Mouse (Mus musculus) c-Kit-positive CD71-negative TER-119-negative erythroid progenitor cells, embryonic 14.5 days (primary cell): ENCODE results near the gene Lhfp.

Experiments
- DNase-seq: peaks from one replicate; pipeline ENCODE4 v3.0.0-alpha.2; 2013; ENCODE audit warnings: low read depth

The Lhfp gene

GRCm38 (mm10) chr3:53166001-53166400 is 124.7 kb downstream of the Lhfp start:
- DNase-seq: no peak

- DNase-seq: no peak
Observed at GRCm38 (mm10) chr3:53169486-53169885, 128.2 kb downstream of the Lhfp start.

GRCm38 (mm10) chr3:53173310-53174063 is 132.2 kb downstream of the Lhfp start:
- DNase-seq: no peak

- no peak for DNase-seq
Observed at GRCm38 (mm10) chr3:53179936-53180335, 138.6 kb downstream of the Lhfp start.

- no peak for DNase-seq
Observed at GRCm38 (mm10) chr3:53185439-53185838, 144.1 kb downstream of the Lhfp start.

- DNase-seq: no peak
Observed at GRCm38 (mm10) chr3:53193441-53193840, 152.1 kb downstream of the Lhfp start.

- DNase-seq: no peak
Observed at GRCm38 (mm10) chr3:53195666-53196107, 154.4 kb downstream of the Lhfp start.

- DNase-seq: no peak
Observed at GRCm38 (mm10) chr3:53200175-53200574, 158.8 kb downstream of the Lhfp start.

GRCm38 (mm10) chr3:53200853-53201252 is 159.5 kb downstream of the Lhfp start:
- no peak for DNase-seq

GRCm38 (mm10) chr3:53201670-53202069 is 160.3 kb downstream of the Lhfp start:
- DNase-seq: no peak

- no peak for DNase-seq
Observed at GRCm38 (mm10) chr3:53202184-53202583, 160.9 kb downstream of the Lhfp start.

- DNase-seq: no peak
Observed at GRCm38 (mm10) chr3:53202698-53203097, 161.4 kb downstream of the Lhfp start.

GRCm38 (mm10) chr3:53203656-53204055 is 162.3 kb downstream of the Lhfp start:
- DNase-seq: no peak

GRCm38 (mm10) chr3:53204348-53204984 is 163.1 kb downstream of the Lhfp start:
- no peak for DNase-seq

- DNase-seq: no peak
Observed at GRCm38 (mm10) chr3:53204985-53205365, 163.6 kb downstream of the Lhfp start.

- DNase-seq: no peak
Observed at GRCm38 (mm10) chr3:53205706-53206105, 164.4 kb downstream of the Lhfp start.

GRCm38 (mm10) chr3:53206509-53207224 is 165.3 kb downstream of the Lhfp start:
- DNase-seq: no peak

- no peak for DNase-seq
Observed at GRCm38 (mm10) chr3:53207225-53207528, 165.8 kb downstream of the Lhfp start.

GRCm38 (mm10) chr3:53210691-53211526 is 169.6 kb downstream of the Lhfp start:
- DNase-seq: no peak

GRCm38 (mm10) chr3:53212599-53212998 is 171.3 kb downstream of the Lhfp start:
- DNase-seq: no peak

GRCm38 (mm10) chr3:53213346-53213745 is 172.0 kb downstream of the Lhfp start:
- no peak for DNase-seq

GRCm38 (mm10) chr3:53213746-53214271 is 172.5 kb downstream of the Lhfp start:
- DNase-seq: no peak
